Mouse (Mus musculus) CD4-positive helper T cell, adult 2 months (primary cell): ENCODE measurements around the gene AL607142.1.

Source experiments
- DNase-seq: peaks from one replicate; pipeline ENCODE4 v3.0.0-alpha.2; 2012; ENCODE audit warnings: low read depth, missing footprints, low spot score

AL607142.1 gene

DNA sequence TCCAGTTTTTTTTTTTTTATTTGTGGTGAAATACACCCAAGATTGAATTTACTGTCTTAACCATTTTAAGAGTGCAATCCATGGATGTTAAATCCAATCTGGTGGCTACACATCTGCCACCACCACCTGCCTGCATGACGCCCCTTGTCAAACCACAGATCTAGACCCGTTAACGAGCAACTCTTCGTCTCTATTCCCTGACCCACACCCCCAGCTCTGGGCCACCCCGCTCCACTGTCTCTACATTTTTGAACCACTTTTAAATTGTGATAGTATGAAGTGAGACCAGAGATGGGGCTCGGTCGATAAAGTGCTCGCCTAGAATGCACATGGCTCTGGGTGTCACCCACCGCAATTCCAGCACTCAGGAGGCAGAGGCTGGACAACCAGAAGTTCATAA lies 8.3 kb upstream of the AL607142.1 start:
- no peak for DNase-seq

DNA sequence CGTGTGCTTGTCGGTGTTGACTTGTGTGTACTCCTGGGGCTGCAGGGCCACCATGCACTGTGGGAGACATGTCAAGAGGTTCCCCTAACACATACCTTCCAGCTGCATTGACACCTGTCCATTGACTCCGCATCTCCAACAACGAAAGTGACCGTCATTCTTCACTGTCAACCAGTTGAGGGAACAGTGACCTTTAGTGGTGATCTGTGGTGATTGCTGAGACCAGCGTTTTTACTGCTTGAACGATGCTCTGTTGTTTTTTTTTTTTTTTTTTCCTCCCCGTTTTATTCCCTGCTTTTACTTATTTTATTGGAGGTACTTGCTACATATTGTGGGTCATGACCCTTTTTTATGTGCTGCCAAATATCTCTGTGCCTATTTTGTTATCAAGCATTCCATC lies 7.3 kb upstream of the AL607142.1 start:
- no peak for DNase-seq

DNA sequence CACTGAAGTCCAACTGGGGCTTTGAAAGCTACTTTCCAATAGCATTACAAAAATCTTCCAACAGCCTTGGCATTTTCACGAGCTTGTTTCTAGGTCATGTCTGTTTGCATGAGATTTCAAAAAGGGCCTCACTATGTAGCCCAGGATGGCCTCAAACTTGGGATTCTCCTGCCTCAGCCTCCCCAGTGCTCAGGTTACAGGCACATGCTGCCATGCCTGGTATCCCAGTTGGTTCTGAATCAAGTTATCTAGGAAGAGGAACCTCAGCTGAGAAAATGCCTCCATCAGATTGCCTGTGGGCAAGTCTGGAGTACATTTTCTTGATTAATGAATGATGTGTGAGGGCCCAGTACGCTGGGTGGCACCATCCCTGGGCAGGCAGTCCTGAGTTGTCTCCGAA lies 6.6 kb upstream of the AL607142.1 start:
- no peak for DNase-seq

DNA sequence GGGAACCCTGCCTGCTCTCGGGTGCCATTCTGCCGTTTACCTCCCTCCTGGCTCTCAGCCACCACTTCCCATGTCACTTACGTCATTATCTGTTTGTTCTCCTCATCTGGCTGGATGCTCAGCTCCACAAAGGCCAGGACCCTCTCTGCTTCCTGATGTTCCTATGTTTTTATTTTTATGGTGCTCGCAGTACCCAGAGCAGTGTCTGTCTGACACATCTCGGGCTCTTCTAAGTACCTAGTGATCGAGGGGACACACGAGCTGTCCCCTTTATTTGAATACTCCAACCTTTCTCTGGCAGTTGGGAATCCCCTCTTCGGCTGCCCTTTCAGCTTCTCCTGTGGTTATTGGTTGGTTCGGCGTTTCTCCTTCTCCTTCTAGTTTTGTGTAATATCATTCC lies 6.0 kb upstream of the AL607142.1 start:
- DNase-seq, result no peak

DNA sequence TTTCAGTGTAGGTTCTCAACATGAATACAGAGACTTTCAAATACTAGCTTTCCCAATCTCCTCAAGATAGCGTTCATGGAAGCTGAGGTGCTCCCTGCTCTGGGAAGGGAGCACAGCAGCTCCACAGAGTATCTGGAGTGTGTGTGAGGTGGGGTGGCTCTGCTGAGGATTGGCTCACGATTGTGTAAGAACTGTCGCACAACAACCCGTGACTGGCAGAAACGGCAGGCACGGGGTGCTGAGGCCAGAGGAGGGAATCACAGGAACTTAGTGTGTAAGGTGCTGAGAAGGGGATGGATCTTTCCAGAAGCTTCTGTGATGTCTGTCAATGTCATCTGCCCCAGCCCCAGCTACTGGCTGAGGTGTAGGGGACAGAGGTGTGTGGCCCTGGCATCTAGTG lies 3.1 kb upstream of the AL607142.1 start:
- no peak for DNase-seq

DNA sequence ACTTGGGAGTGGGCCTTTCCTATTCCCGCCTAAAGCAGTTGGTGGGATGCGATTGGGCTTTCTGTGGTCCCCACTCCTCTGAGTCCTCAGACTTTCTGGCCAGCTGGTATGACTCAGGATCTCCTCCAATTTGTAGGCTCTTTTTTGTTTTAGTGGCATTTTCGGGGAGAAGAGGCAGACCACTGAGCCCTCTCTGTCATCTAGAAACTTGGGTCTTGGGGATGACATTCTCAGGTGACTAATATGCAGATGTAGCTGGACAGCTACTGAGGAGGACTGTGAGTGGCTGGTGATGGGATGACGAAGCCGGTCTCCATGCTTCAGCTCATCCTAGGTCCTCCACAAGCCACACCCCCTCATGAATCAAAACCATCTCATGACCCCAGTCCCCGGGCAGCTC lies 2.6 kb upstream of the AL607142.1 start:
- no peak for DNase-seq

DNA sequence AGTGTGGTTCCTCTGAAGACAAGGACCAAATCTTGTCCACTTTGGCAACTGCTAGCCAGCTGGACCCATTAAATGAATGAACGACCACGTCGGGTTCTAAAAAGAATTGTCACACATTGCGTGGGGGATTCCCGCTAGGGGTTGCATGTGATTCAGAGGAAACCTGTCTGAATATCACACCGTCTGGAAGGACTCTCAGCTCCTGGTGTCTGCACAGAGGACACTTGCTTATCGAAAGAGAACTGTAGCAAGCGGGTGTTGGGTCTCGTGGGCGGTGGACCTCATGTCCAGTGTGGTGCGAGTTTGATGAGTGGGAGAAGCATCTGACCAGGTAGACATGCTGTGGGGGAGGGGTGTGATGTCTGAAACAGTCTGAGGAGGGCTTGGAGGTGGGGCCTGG lies 2.0 kb upstream of the AL607142.1 start:
- DNase-seq, result no peak

DNA sequence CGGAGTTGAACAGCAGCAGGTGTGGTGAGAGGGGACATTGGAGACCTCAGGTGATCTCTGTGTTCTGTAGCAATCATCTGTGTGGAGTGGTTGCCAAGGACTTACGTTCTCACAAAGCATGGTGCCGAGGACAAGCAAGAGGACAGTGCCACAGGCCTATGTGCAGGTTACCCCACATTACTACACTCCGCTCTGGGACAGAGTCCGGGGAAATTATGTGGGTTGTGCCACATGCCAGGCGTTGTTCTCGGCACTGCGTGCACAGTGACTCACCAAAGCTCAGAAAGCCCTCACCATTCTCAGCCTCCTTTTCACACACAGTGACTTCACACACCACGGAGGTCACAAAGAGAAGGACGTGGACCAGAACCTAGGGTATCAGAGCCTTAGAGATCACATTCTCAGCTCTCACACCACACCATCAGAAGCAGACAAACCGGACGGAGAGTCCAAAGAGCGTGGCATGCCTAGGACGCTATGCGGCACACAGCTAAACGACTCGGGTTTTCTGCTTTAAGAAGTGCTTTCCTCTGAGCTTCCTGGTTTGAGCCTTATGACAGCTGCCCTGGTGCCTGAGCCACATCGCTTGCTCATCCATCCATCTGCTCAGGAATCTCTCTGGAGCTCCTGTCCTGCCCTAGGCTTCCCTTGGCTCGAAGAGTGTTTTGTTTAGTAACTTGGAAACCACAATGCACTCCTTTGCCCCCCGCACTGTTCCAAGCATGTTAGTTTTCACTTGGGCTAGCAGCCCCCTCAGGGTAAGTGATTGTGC lies 1.3 kb upstream of the AL607142.1 start:
- no peak for DNase-seq

DNA sequence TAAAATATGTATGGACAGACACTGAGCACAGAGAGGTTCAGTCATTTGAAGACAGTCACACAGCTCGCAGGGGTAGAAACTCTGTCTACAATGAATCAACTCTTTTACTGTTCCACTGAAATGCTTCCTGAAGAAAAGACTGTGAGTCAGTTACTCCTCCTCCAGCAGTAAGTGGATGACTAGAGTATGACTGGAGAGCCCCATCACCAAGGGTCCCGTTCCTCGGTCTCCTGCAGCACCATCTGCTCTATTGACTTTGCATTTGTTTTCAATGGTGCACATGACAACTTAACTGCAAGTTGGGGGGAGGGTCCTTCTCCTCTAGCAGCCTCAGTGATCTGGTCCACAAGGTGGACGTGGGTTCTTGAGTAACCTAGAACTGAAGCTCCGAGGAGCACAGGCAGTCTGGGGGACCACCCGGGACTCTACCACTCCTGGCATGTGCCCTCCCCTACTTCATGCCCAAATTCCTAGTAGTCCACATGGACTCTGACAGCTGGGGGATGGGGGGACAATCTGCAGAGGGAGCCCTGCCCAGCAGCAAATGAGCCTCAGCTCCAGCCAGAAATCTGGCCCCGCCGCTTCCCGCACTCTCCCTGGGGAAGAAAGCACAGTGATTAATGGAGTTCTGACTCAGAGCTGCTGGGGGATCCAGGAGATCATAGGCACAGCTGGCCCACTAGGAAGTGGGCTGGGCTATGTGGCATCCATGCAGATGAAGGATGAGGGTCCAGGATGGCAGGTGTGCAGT lies 2.2 kb downstream of the AL607142.1 start:
- no peak for DNase-seq

DNA sequence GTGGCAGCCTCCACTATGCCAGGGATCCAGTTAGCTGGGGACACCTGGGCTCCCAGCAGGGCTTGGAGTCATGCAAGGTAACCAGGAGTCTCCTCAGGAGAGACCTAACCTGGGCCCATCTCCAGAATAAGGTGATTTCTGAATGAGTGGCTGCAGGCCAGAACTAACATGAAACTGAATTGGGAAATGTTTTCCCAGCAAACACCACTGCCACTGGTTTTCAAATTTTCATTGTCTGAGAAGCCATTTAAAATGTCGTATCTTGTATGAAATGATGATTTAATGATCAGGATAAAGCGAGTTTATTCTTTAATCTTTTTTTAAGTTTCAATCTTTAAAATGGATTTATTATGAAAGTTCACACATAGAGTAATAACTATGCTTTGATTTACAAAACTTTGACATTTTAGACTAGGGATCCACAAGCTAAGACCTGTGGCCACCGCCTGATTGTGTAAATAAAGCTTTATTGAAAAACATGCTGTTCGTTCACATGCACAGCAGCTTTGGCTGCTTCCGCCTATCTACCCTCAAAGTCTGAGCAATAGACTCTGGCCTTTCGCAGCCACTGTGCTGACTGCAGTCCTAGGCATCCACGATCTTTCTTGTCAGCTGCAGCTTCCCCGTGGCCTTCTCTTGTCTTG lies 2.9 kb downstream of the AL607142.1 start:
- no peak for DNase-seq

DNA sequence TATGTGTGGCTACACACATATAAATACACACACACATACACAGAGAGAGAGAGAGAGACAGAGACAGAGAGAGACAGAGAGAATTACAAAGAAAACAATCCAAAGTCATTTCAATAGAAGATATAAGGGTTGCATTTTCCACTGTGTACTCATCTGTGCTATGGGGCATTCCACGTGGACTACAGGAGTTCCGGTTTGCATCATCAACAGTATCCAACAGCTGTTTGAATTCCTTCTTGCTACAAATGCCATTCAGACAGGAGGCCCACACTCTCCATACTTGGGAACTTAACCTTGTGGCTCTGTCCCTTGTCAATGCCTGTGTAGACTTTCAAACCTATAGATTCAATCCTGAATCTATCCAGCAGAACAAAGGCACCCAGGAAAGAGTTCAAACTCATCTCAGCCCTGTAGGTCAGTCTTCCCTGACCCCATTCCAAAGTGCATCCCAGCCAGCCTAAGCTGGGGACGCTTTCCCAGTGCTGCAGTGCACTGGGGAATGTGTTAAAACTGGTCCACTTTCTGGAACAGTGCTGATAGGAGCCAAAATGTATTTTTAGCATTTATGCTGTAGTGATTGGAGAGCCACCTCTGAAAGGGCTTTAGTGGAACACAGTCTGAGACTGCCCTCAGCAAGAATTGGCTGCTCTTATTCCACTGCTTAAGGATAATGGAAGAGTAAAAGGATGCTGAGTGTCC lies 4.2 kb downstream of the AL607142.1 start:
- DNase-seq, result no peak

DNA sequence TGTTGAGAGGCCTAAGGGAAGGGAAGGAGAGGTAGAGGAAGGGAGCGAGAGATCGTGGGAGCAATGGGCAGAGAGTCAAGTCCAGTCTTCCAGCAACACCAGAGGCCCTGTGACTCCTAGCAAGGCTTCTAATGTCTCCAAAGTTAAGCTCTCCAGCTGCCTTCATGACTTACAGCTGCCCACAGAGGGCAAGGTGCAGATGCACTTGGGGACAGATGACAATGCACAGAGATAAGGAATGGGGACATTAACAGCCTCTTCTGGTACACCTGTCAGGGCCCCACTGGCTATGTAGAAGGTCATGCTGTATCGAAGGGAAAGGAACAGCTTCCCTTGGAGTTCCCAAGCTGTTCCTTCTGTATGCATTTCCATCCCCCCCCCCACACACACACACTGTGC lies 4.8 kb downstream of the AL607142.1 start:
- no peak for DNase-seq

DNA sequence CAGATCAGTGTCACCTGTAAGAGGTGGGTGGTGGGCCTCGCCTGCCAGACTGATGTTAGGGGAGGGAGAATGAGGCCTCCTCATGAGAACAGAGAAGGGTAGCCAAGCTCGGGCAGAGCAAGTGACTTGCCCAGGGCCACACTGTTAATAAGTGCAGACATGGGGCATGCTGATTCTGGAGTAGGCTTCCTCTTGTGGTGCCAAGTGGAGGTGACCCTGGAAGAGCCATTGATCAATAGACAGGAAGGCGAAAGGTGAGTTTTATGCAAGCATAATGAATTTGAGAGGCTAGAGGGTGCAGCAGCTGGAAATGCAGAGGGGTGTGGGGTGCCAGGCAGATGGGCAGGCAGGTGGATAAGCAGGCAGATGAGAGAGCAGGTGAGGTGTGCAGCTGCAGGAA lies 6.6 kb downstream of the AL607142.1 start:
- no peak for DNase-seq

DNA sequence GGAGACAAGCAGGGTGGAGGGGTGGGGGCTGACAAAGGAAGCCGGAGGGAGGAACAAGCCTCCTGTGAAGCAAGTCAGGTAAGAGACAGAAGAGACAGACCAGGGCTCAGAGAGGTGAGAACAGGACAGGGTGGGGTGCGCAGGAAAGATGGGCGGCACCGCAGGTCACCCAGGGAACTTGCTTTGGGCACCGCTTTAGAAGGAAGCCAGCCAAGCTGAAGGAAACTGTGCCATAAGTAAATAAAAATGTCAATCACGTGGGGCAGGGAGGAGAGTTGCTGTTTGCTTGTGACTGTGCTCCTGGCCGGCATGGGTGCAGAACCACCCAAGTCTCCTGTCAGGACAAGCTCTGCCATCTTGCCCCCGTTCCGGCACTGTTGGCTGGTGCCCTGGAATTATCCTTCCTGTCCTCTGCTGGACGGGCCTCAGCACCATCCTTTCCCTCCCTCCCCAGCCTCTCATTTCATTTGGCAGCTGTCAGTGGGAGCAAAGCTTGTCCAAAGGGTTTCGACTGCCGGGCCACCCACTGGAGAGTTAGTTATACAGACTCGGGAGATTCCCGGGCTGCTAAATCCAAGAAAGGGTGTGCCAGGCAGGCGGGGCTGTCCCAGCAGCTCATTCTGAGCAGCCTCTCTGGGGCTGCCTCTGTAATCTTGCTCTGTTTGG lies 7.2 kb downstream of the AL607142.1 start:
- no peak for DNase-seq

DNA sequence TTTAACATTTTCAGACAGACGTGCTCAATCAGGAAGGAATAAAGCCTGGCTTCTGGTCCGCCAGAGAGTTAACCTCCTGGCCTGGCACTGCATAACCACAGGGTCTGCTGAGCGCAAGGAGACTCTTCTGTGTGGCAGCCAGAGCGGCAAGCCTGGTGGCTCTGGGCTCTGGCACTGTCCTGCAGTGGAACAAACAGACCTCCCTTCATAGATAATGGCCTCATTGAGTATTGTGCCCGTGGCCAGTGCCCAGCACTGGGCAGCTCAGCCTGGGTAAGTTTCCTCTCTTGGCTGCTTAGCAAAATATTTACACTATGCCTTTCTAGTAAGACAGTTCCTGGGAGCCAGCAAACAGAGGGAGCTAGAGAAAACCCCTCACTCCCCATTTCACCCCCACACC lies 9.3 kb downstream of the AL607142.1 start:
- no peak for DNase-seq

DNA sequence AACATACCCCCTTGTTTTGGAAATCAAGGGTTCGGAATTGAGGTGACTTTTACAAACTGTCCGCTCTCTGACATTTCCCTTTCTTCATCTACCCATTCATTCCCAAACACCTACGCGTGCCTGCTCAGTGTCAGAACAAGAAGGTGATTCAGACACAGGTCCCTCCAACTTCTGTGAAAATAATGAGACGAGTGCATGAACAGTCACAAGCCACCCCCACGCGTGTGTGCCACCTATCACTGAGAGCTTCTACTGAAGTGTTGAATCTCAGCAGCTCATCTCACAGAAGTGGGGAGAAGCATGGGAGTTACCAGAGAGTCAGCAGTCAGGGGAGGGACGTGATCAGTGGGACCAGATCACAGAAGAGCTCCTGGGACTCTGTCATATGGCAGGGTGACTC lies 12.5 kb downstream of the AL607142.1 start:
- DNase-seq, result no peak

DNA sequence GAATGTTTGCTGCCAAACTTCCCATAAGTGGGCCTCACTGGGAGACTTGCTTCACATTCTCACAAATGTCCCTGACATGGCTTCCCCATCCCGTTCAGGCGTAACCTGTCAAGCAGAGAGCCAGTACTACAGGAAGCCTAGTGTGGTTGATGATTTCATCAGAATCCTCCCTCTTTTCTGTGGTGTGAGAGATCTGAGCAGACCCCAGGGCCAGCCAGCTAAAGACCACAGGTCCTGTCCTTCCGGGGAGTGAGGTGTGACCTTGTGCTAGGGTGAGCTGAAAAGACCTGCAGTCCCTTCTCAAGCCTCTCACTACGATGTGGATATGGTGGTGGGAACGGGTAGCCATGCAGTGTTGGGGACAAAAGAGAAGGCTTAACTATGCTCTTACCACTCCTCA lies 17.7 kb downstream of the AL607142.1 start:
- DNase-seq, result no peak

DNA sequence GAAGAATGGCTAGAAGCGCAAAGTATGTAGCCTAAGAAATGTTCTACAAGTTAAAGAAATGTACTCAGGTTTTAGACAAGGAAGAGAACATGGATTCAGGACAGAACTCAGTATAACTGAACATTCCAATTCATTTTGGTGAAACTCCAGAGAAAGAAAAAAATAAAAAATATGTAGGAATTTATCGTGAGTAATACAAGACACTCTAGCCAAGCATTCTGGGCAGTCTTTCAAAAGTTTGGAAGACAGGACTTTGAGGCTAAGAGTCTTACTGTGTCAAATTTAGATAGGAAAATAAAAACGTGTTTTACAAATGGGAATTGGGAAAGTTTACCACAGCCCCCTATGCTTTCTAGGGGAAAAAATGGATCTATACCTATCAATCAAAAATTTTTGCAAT lies 18.9 kb downstream of the AL607142.1 start:
- DNase-seq, result no peak

DNA sequence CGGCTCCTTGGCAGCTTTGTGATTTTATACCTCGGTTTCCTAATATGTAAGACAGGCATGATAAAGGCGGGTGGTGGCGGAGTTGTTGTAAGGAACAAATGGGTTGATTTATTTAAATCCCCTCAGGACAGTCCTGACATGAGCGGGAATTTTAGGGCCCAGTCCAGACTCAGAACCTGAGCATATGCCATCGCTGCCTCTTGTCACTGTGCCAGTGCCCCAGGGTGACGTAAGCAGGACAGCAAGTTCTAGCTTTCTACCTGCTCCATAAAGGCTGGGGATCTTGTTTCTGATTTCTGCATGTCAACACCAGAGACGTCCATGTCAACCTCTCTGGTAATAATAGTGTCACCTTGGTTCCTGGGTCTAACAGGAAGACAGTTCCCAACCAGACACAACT lies 24.7 kb downstream of the AL607142.1 start:
- DNase-seq, result no peak

DNA sequence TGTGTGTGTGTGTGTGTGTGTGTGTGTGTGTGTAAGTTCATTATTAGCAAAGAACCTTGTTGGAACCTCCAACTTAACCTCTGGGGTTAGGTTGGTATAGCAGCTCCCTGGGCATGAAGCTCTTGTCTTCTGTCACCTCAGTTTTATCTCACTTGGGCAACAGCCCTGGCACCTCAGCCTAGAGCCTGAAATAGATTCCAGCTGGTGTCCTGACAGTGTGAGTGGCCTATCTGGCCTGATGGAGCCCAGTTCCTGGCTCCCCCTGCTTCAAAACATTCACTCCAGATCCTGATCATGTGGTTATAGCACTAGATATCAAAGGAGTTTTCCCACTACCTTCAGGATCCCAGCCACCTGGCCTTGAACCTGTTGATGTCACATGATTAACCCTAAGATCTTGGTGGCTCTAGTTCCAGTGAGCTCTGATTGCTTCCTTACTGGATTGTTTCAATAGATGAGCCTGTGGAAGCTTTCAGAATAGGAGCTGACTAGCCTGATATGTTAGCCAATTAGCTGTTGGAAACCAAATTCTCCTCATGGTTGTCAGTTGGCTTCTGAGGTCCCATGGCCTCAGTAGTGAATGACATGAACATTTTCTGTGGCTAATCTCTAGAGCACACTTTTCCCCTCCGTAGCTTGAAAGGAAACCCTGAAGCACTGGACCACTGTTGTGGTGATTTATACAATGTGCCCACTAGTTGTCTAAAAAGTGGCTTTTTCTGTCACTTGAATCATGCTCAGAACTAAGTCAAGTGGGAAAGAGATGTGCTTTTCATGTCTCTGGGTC lies 27.4 kb downstream of the AL607142.1 start:
- DNase-seq, result no peak

DNA sequence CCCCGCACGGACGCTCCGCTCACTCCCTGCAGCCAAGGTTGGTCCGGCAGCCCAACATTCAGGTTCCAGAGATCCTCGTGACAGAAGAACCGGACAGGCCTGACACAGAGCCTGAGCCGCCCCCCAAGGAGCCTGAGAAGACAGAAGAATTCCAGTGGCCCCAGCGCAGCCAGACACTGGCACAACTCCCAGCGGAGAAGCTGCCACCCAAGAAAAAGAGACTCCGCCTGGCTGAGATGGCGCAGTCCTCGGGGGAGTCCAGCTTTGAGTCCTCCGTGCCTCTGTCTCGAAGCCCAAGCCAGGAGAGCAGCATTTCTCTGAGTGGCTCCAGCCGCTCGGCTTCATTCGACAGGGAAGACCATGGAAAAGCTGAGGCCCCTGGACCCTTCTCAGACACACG lies 32.1 kb downstream of the AL607142.1 start:
- DNase-seq, result no peak
